Mouse (Mus musculus): ENCODE results near the gene Smg5. TPM values are rescaled to one million over a fixed set of nuclear protein-coding genes. Genes with fewer than 3 reads are reported as not detected.
"Not testable (repeated sequence)": the region's sequence is repeated elsewhere in the genome, so short reads cannot be mapped to it uniquely, and the experiment has no call there.

Gene Smg5
- total and polyA plus RNA-seq, 3 experiments = 42.9 to 60.2 (median 47.5) TPM

DNA sequence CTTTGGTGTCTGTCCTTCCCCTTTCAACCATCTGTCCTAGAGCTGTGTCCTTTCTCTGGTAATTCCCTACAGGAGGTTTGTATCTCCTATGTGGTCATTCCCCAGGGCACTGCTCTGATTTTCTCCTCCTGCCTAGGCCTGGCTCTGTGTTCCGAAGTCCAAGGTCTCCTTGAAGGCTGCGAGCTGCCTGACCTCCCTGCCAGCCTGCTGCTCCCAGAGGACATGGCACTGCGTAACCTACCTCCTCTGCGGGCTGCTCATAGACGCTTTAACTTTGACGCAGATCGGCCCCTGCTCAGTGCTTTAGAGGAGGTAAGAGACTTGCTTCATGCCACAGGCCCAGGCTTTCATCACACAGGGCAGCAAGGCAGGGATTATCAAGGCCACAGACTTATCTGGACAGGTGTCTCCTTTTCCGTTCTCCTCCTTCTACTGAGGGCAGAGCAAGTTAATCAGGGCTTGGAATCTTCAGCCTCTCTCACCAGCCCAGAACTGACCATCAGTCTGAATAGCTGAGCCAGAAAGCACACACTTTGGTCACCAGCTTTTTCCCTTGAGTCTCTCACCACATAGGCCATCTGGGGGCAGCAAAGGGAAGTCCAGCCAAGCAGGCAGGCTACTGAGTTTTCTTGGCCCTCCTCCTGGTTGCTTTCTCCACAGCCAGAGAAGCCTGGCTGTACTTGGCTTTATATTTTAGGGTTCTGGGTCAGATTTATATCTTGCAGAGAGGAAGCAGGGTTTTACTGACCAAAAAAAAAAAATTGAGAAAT, 18.5 kb downstream of the Smg5 start:
- DNase-seq = peak; percentile 76

DNA sequence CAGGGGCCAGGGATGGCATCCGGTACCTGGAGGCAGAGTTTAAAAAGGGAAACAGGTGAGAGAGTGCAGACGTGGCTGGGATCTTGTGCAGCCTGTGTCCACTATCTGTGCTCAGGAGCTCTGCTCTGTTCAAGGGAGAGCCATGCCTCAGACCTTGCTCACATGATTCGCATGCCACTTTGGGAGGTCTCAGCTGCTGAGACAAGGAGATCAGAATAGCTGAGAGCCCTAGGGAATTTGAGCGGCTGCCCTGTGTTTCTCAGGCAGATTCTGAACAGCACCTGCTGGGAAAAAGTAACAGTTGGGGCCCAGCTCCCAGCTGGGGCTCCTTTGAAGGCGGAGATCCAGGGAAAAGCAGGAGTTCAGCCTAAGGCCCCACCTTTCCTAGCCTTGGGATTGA, 23.5 kb downstream of the Smg5 start:
- no peak for DNase-seq

DNA sequence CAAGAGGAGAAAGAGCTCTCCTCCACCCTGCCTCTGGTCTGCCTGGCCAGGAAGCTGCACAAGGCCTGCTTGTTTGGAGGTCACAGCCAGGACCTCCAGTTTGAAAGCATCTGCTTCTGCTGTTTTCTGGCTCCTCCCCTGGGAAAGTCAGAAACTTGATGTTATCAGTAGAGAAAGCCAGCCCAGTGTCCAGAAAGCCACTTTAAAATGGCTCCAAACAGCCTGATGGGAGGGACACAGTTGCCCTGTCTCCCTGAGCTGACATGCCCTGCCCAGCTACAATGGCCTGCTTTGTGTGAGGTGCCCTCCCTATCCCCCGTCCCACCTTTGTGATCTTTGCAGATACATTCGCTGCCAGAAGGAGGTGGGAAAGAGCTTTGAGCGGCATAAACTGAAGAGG, 23.9 kb downstream of the Smg5 start:
- no peak for DNase-seq

DNA sequence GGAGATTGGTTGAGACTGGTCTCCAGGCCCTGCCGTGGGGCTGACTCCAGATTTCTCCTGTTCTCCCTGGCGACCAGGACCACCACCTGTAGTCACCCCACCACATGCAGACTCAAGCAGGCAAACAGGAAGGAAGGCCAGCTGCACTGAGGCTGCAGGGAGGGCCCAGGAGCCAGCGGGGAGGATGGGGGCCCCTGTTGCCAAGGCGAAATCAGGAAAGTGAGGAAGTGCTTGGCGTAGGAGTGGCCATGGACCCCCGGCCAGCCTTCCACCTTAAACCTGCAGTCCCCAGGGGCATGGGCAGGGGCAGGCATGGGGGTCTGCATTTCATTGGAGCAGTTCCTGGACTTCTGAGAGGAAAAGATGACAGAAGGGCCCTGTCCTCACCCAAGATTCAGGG, 25.0 kb downstream of the Smg5 start:
- no peak for DNase-seq

DNA sequence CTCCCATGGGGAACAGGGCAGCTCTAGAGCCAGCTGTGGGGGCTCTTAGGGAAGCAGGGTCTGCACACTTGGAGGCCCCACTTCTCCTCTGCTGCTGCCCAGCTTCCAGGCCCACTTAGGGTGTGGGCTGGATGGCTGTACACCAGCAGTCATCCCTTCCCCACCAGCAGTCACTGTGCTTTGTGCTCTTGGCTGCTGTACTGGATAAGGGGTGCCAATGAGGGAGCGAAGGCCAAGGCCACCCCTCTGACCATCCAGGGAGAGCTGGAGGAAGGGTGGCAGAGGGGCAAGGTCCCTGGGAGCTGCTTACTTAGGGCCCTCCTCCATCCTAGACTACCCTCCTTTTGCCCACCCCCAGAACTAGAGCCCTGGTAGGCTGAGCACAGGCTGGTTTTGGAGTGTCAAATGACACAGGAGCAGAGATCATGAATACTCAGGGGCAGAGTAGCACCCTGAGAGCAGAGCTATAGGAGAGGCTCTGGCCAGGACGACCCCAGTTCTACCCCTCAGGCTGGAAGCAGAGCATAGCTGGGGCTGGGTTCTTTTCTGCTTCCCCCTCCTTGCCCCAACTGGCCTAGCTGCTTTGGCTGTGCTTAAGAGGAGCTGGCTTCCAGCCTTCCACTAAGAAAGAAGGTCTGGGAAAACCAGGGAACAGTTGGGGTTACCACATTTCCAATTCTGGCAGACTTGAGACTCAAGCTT, 25.7 kb downstream of the Smg5 start:
- DNase-seq = no peak

DNA sequence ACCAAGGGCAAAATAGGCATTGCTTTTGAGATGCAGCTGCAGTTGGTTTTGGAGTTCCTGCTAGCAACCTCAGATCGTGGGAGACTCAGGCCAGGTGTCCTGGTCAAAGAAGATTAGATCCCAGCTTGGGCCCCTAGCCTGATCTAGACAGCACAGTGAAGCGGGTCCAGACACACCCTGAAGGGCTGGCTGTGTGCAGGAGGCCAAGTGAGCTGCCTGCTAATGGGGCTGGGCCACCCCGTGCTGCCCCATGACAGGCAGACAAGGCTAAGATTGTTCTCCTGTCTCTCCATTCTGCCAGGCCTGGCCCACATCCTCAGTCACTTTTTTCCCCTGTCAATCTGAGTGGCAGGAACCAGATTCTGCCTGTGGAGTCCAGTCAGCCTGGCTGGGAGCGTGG, 27.6 kb downstream of the Smg5 start:
- no peak for DNase-seq

DNA sequence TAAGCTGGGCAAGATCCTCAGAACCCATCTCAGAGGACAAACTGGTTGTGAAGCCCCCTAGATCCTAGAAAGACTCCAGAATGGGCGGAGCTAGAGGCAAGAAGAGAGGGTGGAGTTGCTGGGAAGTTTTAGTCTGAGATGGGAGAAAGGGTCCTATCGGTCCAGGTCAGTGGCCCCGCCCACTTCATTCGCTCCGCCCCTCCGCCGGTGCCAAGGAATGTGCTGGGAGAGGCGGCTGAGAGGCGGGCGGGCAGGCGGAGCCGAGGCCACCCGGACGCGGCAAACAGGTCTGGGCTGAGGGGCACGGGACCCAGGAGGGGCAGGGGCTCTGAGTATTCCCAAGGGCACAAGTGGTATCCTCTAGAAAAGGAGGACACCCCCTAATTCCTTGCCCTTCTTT, 28.3 kb downstream of the Smg5 start, which contains the start of gene Paqr6:
TSS of gene Paqr6 (plus strand) at position 248 of the 400 bp plus-strand sequence.
- DNase-seq = peak; percentile 66

DNA sequence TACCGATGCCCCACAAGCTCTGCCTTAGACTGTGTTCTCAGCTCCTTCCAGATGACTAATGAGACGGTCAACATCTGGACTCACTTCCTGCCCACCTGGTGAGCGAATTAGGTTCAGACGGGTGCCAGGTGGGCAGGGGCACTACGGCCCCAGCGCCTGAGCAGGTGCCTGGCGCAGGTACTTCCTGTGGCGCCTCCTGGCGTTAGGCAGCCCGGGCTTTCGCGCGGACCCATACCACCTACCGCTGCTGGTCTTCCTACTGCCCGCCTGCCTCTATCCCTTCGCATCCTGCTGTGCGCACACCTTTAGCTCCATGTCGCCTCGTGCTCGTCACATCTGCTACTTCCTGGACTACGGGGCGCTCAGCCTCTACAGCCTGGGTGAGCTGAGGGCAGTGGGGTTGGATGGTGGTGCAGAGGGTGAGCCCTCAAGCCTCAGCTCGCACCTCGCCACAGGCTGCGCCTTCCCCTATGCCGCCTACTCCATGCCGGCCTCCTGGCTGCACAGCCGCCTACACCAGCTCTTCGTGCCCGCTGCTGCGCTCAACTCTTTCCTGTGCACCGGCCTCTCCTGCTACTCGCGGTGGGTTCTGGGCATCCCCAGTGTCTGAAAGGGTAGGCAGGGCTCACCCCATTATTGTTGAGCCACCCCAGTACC, 29.8 kb downstream of the Smg5 start:
- DNase-seq = no peak

DNA sequence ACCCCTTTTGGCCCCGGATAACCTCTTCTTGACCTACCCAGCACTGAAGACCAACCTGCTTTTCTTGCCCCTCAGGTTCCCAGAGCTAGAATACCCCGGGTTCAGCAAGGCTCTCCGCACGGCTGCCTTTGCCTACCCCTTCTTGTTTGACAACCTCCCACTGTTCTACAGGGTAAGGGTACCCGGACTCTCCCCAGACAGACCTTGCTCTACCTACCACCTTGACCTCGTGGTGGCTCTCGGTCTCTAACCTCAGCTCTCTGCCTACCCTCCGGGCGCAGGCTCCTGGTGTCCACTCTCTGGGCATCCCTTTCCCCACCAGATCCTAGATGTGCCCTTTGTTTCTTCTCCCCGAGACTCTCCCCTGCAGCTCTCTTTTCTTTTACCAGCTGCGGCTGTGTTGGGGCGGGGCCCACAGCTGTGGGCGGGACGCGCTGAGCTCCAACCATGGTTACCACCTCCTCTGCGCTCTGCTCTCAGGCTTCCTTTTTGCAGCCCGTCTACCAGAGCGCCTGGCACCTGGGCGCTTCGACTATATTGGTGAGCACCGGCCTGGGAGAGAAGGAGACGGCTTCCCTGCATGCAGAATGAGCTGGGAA, 30.9 kb downstream of the Smg5 start:
- DNase-seq = peak; percentile 53

DNA sequence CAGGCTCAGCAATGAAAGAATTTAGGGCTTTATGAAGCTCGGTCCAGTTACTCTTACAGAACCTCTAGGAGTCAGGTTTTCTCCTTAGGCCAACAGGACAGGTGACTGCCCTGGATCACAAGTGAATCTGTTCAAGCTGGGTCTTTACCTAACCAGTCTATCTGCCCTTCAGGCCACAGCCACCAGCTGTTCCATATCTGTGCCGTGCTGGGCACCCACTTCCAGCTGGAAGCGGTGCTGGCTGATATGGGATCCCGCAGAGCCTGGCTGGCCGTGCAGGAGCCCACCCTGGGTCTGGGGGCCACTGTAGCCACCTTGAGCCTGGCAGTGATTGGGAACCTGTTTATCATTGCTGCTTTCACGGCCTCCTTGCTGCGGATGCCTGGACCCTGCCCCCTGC, 31.5 kb downstream of the Smg5 start:
- not testable (repeated sequence) for DNase-seq

DNA sequence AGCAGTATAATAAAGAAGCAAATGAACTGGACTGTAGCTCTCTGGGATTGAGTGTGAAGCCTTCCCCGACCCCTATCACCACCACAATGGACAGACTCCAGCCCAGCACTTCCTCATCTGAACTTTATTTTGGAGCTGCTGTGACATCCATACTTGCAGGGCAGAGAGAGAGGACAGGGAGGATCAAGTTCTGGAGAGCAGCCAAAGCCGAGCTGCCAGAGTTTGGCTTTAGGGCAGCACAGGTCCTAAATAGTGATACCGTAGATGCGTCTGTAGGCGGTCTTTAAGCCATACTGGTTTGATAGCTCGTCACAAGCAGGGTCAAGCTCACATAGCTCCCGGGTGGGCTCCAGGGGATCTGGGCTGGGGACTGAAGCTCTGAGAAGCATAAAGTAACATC, 32.5 kb downstream of the Smg5 start:
- not testable (repeated sequence) for DNase-seq

DNA sequence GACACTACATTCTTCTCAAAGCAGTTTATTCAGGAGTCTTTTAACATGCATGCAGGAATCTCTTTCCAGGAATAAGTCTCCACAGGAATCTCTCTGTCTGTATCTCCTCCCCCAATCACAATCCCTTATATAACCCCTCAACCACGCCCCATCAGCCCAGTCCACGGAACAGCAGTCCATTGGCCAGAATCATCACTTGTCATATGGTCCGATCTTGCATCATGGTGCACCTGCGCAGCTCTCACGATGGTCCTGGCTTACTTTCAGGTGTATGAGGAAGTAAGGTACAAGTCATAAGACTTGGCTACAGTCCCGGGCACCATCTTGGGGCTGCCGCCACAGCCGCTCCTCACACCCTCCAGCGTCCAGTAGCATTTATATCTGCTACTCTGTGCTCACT, 36.6 kb downstream of the Smg5 start, which contains the start of gene Bglap3:
TSS of gene Bglap3 (minus strand) at position 101 of the 400 bp plus-strand sequence.
- not testable (repeated sequence) for DNase-seq

DNA sequence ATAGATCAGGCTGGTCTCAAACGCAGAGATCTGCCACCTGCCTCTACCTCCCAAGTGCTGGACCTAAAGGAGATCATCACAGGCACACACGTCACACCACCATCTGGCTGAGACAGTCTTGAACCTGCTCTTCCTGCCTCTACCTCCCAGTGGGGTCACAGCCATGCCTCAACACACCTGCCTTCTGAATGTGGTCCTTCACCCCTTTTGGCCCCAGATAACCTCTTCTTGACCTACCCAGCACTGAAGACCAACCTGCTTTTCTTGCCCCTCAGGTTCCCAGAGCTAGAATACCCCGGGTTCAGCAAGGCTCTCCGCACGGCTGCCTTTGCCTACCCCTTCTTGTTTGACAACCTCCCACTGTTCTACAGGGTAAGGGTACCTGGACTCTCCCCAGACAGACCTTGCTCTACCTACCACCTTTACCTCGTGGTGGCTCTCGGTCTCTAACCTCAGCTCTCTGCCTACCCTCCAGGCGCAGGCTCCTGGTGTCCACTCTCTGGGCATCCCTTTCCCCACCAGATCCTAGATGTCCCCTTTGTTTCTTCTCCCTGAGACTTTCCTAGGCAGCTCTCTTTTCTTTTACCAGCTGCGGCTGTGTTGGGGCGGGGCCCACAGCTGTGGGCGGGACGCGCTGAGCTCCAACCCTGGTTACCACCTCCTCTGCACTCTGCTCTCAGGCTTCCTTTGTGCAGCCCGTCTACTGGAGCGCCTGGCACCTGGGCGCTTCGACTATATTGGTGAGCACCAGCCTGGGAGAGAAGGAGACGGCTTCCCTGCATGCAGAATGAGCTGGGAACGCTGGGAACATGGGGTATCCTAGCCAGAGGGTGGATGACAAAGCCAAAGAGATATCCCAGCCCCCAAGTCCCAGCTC, 39.9 kb downstream of the Smg5 start:
- peak; percentile 32 for DNase-seq

DNA sequence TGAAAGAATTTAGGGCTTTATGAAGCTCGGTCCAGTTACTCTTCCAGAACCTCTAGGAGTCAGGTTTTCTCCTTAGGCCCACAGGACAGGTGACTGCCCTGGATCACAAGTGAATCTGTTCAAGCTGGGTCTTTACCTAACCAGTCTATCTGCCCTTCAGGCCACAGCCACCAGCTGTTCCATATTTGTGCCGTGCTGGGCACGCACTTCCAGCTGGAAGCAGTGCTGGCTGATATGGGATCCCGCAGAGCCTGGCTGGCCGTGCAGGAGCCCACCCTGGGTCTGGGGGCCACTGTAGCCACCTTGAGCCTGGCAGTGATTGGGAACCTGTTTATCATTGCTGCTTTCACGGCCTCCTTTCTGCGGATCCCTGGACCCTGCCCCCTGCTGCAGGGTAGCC, 40.6 kb downstream of the Smg5 start:
- not testable (repeated sequence) for DNase-seq

DNA sequence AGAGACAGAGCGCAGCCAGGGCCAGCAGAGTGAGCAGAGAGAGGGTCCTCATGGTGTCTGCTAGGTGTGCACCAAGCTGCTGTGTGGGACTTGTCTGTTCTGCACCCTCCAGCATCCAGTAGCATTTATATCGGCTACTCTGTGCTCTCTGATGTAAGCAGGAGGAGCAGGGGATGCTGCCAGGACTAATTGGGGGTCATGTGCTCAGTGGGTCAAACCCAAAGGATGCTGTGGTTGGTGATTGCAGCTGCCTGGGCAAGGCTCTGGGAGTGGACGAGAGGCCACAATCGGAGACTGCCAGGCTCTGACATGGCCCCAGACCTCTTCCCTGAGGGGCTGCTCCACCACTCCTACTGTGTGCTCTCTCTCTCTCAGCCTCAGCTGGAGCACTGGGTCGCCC, 42.5 kb downstream of the Smg5 start, which contains the start of gene Bglap2:
TSS of gene Bglap2 (minus strand) at position 101 of the 400 bp plus-strand sequence.
- not testable (repeated sequence) for DNase-seq

DNA sequence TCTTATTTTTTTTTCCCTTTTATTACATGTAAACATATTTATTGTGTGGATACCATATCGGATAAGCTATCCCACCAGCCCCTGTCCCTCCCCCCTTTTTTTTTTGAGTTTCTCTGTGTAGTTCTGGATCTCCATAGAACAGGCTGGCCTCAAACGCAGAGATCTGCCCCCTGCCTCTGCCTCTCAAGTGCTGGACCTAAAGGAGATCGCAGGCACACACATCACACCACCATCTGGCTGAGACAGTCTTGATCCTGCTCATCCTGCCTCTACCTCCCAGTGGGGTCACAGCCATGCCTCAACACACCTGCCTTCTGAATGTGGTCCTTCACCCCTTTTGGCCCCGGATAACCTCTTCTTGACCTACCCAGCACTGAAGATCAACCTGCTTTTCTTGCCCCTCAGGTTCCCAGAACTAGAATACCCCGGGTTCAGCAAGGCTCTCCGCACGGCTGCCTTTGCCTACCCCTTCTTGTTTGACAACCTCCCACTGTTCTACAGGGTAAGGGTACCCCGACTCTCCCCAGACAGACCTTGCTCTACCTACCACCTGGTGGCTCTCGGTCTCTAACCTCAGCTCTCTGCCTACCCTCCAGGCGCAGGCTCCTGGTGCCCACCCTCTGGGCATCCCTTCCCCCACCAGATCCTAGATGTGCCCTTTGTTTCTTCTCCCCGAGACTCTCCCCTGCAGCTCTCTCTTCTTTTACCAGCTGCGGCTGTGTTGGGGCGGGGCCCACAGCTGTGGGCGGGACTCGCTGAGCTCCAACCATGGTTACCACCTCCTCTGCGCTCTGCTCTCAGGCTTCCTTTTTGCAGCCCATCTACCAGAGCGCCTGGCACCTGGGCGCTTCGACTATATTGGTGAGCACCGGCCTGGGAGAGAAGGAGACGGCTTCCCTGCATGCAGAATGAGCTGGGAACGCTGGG, 45.6 kb downstream of the Smg5 start:
- peak; percentile 38 for DNase-seq

DNA sequence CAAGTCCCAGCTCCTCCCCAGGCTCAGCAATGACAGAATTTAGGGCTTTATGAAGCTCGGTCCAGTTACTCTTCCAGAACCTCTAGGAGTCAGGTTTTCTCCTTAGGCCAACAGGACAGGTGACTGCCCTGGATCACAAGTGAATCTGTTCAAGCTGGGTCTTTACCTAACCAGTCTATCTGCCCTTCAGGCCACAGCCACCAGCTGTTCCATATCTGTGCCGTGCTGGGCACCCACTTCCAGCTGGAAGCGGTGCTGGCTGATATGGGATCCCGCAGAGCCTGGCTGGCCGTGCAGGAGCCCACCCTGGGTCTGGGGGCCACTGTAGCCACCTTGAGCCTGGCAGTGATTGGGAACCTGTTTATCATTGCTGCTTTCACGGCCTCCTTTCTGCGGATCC, 46.3 kb downstream of the Smg5 start:
- DNase-seq = not testable (repeated sequence)

DNA sequence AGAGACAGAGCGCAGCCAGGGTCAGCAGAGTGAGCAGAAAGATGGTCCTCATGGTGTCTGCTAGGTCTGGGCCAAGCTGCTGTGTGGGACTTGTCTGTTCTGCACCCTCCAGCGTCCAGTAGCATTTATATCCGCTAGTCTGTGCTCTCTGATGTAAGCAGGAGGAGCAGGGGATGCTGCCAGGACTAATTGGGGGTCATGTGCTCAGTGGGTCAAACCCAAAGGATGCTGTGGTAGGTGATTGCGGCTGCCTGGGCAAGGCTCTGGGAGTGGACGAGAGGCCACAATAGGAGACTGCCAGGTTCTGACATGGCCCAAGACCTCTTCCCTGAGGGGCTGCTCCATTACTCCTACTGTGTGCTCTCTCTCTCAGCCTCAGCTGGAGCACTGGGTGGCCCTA, 48.3 kb downstream of the Smg5 start, which contains the start of gene Bglap:
TSS of gene Bglap (minus strand) at position 101 of the 400 bp plus-strand sequence.
- DNase-seq = no peak

DNA sequence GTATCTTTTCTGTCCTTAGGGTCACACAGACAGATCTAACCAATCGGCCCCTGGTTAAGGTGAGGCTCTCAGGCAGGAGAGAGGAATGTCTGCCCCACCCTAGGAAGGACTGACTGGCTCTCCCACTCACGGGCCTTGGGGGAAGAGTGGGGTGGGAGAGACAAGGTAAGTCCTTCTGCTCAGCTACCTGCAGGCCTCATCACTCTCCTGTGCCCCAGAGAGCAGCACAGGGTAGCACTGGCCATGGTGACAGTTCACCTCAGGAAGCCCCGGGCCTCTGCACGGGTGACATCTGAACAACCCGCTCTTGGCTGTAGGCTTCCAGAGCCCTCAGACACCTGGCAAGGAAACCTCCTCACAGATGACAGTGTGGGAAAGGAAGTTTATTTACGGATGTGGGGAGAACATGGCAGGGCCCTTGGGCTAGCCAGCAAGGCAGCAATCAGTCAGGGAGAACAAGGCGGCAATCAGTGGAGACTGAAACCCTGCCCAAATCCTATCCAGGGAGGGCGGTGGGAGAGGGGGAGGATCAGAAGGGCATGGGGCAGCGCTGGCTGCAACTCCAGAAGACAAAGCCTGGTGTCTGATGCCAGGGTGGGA, 57.8 kb downstream of the Smg5 start:
- DNase-seq = no peak

DNA sequence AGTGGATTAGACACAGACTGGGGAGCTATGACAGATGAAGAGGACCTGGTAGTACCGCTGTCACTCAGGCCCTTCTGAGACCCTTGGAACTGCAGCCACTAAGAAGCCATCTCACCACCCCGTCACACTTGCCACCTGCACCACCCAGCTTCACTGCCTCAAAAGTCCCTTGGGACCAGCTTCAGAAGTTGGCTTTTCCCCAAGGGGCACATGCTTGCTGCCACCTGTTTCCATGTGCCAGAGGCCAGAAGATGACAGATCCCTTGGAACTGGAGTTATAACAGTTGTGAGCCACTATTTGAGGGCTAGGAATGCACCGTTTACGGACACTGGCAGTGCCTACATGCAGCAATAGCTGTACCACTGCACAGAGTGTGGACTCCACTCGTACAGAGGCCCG, 59.2 kb downstream of the Smg5 start:
- DNase-seq = no peak
